Mouse (Mus musculus) CD4-positive, CD25-positive, alpha-beta regulatory T cell (primary cell): ENCODE data around the gene Net1. TPM values are rescaled to one million over a fixed set of nuclear protein-coding genes. Genes with fewer than 3 reads are reported as not detected.

ENCODE experiments used
- polyA plus RNA-seq: library from polyadenylated mRNA; unstranded; fragments of 100-300 nt; shearing (Covaris generic); gene quantifications from one replicate; pipeline ENCODE4 v1.2.1, GENCODE M21; 2017

The Net1 gene
- polyA plus RNA-seq, result 30.6 TPM

GRCm38 (mm10) chr13:3917571-3918311, at the start of gene Net1, which contains the start of gene Tubal3:
Gene Net1, minus strand, starts transcription at chr13:3918220.
Gene Tubal3, plus strand, starts transcription at chr13:3918274.

GRCm38 (mm10) chr13:3945249-3945648, 27.2 kb upstream of the Net1 start, which contains the start of gene Ucn3:
Gene Ucn3, minus strand, starts transcription at chr13:3945349.

GRCm38 (mm10) chr13:3853648-3854333, 64.2 kb downstream of the Net1 start, which contains the start of gene Calm5:
Gene Calm5, plus strand, starts transcription at chr13:3854173.

GRCm38 (mm10) chr13:3837312-3837807, 80.7 kb downstream of the Net1 start, which contains the start of gene Calm4:
Gene Calm4, plus strand, starts transcription at chr13:3837757.

Other genes with a start within 250 kb of the Net1 start
- gene Calml3, start 113.9 kb downstream of the Net1 start, polyA plus RNA-seq, result not detected
- not detected for gene Calm4, start 80.5 kb downstream of the Net1 start, polyA plus RNA-seq
- not detected for gene Calm5, start 64.0 kb downstream of the Net1 start, polyA plus RNA-seq
- gene Tubal3, start 54 bp upstream of the Net1 start, polyA plus RNA-seq, result 0.55 TPM
- gene Ucn3, start 27.1 kb upstream of the Net1 start, polyA plus RNA-seq, result not detected
- gene Akr1c14, start 130.8 kb upstream of the Net1 start, polyA plus RNA-seq, result 0.07 TPM
- 0.75 TPM for gene Akr1c18, start 232.4 kb upstream of the Net1 start, polyA plus RNA-seq